Mouse (Mus musculus): ENCODE measurements around the gene Abl2.
"Not testable (repeated sequence)": the region's sequence is repeated elsewhere in the genome, so short reads cannot be mapped to it uniquely, and the experiment has no call there.

The Abl2 gene

DNA sequence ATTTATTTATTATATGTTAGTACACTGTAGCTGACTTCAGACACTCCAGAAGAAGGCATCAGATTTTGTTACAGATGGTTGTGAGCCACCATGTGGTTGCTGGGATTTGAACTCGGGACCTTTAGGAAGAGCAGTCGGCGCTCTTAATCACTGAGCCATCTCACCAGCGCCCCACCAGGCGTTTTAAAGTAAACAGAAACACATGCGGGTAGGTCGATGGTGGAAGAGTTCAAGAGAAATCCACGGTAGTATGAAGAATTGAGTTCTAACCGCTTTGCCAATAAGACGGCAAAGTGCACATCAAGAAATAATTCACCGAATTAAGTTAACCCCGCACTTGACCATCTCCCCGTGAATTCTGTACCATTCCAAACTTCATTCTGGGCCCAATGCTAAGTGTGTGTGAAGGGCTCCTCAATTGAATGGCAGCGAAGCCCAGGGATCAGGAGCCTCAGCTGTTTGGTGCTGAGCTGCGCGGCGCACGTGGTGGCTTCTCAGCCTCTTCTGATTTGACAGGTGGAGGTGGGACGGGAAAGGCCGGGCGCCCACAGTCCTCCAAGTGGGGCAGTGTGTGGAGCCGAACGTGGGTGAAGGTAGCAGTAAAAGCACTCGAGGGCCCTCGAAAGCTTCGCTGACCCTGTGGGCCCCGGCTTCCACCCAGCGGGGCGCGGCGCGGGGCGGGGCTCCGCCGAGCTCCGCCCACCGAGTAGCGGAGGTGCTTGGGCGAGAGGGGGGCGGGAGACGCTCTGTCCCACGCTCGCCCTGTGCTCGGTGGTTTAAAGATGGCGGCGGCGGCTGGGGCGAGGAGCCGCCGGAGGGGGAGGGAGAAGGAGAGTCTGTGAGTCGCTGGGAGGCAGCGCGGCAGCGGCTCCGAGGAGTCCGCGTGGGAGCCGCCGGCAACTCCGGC is at the start of gene Abl2:
TSS of gene Abl2 (plus strand) at position 763 of the 907 bp plus-strand sequence.
- CTCF ChIA-PET = no interaction called here

GRCm38 (mm10) chr1:156520136-156520780 is 38.3 kb upstream of the Abl2 start:
- CTCF ChIA-PET = interaction anchor here (0.5 to 1.3 kb wide), 2 partner anchors 17 to 114 kb away, joined by 4 to 5 read pairs; no protein-coding TSS in a partner anchor

- CTCF ChIA-PET = no interaction called here
Measured at GRCm38 (mm10) chr1:156521796-156522517, 36.6 kb upstream of the Abl2 start.

DNA sequence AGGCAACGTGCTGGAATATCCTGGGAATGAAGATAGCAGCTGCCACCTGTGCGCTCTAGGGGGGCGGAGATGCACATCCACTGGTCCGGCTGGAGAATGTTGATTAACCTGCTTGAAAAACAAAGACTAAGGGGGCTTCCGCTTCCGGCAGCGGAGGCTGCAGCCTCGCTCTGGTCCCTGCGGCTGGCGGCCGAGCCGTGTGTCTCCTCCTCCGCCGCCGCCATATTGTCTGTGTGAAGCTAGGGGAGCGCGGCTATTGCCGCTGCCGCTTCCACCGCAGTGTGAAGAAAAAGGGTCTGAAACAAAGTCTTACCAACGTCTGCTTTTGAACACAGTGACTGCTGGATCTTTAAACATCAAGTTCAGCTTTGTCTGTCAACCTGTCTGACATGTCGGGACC is 34.7 kb upstream of the Abl2 start, which contains the start of gene Gm10031:
TSS of gene Gm10031 (plus strand) at position 171 of the 400 bp plus-strand sequence.
- CTCF ChIA-PET = not testable (repeated sequence)

GRCm38 (mm10) chr1:156532476-156533175 is 26.0 kb upstream of the Abl2 start:
- CTCF ChIA-PET = not testable (repeated sequence)

DNA sequence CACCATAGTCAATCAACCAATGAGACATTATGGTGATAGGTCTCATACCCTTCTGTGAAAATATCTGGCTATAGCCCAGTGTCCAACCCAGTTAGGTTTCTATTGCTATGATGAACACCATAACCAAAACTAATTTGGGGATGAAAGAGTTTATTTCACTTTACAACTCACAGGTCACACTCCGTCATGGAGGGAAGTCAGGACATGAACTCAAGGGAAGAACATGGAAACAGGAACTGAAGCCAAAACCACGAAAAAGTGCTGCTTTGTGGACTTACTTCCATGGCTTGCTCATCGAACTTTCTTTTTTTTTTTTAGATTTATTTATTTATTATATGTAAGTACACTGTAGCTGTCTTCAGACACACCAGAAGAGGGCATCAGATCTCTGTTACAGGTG is 25.1 kb upstream of the Abl2 start:
- CTCF ChIA-PET = no interaction called here

GRCm38 (mm10) chr1:156533911-156534310 is 24.7 kb upstream of the Abl2 start:
- CTCF ChIA-PET = interaction anchor here (0.7 kb wide), 1 partner anchor 97 kb away, joined by 7 read pairs; no protein-coding TSS in a partner anchor

- CTCF ChIA-PET = interaction anchor here (1.2 kb wide), 1 partner anchor 96 kb away, joined by 4 read pairs; no protein-coding TSS in a partner anchor
Measured at GRCm38 (mm10) chr1:156537031-156537430, 21.6 kb upstream of the Abl2 start.

DNA sequence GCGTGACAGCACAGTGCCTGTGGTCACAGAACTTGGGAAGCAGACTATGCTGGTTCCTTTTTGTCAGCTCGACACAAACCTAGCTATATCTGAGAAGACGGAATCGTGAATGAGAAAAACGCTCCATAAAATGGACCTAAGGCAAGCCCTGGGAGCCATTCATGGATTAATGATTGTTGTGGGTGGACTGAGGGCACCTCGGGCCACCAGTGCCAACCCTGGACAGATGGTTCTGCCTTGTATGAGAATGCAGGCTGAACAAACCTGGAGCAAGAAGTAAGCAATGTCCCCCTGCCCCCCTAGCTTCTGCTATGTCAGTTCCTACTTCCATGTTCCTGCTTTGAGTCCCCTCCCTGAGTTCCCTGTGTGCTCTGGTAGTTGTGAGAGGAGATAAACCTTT is 20.9 kb upstream of the Abl2 start:
- CTCF ChIA-PET = interaction anchor here (1.2 kb wide), 1 partner anchor 95 kb away, joined by 4 read pairs; no protein-coding TSS in a partner anchor

DNA sequence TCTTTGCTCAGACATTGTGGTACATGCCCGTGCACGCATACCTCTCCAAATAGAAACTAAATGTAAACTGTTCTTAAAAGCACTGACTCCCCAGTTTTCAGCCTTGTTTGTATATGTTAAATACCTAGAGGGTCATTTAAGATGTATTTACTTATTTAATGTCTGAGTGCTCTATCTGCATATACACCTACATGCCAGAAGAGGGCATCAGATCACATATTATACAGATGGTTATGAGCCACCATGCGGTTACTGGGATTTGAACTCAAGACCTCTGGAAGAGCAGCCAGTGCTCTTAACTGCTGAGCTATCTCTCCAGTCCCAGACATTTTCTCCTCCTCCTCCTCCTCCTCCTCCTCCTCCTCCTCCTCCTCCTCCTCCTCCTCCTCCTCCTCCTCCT is 20.2 kb upstream of the Abl2 start:
- CTCF ChIA-PET = interaction anchor here (0.6 kb wide), 2 partner anchors 50 to 54 kb away, joined by 3 to 7 read pairs; no protein-coding TSS in a partner anchor

DNA sequence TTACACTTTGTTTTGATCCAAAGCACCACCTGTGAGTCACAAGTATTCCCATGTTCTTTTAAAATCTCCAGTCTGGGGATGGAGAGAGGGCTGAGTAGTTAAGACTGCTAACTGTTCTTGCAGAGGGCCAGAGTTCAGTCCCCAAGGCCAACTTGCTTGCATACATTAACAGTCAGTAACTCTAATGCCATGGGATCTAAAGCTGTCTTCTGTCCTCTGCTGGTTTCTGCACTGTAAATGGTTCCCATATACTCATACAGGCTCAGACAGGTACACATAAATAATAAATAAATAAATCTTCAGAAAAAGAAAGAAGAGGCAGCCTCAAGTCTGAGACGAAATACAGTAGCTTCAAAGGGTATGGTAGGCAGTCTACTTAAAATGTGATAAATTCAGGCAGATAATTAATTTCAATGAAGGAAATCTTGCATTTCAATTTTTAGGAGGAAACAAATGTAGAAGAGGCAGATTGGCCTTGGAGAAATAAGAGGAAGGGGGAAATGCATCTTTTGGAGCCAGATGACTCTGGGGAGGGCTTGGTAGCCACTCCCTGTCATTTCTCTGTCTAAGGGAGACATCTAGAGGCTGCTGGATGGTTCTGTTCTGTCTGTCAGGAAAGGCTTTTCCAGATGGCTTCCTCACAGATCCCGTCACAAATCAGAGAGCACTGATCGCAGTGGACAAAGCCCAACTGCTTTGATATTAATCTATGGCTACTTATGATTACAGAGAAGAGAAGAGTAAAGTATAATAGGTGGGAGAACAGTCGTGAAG is 18.6 kb upstream of the Abl2 start:
- CTCF ChIA-PET = interaction anchor here (0.7 kb wide), 1 partner anchor 560 kb away, joined by 5 read pairs; no protein-coding TSS in a partner anchor

DNA sequence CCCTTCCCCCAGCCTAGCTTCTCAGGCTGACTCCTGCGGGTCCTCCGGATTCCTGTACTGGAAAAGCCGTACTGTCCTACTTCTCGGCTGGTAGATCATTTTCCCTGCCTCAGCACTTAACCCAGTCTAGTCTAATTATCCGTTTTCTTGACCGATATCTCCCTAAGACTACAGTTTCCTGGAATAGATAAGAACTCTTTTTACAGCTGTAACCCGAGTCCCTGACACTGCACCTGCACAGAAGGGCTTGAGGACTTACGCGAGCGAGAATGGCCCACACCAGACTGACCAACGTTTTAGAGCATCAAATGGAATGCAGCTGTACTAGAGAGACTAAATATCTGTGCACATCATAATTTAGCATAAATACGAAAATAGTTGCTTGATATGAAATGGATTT is 14.6 kb upstream of the Abl2 start:
- CTCF ChIA-PET = no interaction called here

- CTCF ChIA-PET = no interaction called here
Measured at GRCm38 (mm10) chr1:156558950-156559640, 509 bp downstream of the Abl2 start.

DNA sequence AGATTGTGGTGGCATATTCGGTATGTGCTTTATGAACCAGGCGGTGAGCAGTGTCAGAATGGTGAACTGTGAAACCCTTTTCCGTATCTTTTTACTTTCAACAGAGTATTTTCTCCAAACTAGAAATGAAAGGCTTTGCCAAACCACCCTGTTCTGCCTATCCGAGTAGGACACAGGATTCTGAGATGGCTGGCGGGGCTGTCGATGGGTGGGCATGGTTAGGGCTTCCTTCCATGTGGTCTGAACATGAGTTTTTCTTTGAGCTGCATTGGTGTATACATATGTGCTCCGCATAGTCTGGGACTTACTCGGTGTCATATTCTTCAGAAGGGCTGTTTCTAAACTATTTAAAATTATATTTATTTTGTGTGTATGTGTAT is 1.0 kb downstream of the Abl2 start:
- CTCF ChIA-PET = no interaction called here

GRCm38 (mm10) chr1:156560500-156560899 is 1.9 kb downstream of the Abl2 start:
- CTCF ChIA-PET = no interaction called here

DNA sequence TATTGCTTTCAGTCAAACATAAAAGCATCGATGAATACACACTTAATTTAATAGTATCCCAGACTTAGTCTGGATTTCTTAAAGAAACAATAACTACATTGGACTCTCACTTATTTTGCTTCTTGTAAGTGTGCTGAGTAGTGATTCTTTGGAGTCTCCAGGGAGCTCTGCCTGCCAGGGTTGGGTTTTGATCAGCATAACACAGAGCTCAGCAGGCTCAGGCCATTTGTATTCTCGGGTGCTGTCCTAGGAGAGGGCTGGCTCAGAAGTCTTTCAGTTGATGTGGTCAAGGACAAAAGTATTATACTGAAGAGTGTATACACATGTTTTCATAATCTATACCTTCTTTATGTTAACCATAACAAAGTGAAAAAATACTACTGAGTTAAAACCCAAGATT is 6.7 kb downstream of the Abl2 start:
- CTCF ChIA-PET = no interaction called here

- CTCF ChIA-PET = no interaction called here
Measured at GRCm38 (mm10) chr1:156566132-156566531, 7.5 kb downstream of the Abl2 start.

- CTCF ChIA-PET = interaction anchor here (0.5 to 1.1 kb wide), 2 partner anchors 546 to 1138 kb away, joined by 4 read pairs; no protein-coding TSS in a partner anchor
Measured at GRCm38 (mm10) chr1:156569615-156570014, 11.0 kb downstream of the Abl2 start.

DNA sequence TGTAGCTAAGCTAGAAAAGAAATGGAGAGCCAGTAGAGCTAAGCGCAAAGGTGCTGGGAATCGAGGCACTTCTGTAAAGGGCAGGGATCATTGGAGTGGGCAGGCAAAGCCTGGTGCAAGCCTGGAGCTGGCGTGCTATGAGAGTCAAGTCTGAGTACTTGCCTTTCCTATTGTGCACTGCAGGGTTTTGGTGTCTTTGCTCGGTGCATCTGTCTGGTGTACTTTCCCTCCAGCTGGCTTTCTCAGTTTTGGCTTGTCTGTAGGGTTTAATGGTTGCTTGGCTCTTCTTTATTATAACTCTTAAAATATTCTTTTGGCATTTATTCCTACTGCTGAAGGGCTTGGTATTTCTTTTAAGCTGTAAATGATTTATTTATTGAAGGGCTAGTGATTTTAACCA is 14.4 kb downstream of the Abl2 start:
- CTCF ChIA-PET = interaction anchor here (0.6 kb wide), 1 partner anchor 19 kb away, joined by 12 read pairs; no protein-coding TSS in a partner anchor

DNA sequence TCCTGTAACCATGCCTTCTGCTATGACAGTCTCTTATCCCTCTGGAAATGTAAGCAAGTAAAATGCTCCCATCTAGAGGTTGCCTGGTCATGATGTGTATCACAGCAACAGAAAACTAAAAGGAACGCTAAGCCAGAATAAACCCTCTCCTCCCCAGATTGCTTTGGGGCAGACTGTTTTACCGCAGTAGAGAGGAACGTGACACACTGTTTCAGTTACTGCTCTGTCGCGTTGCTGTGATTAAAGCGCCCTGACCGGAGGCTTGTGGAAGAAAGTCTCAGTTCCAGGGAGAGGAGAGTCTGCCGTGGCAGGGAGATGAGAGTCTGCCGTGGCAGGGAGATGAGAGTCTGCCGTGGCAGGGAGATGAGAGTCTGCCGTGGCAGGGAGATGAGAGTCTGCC is 22.6 kb downstream of the Abl2 start:
- CTCF ChIA-PET = no interaction called here
